Mouse (Mus musculus) heart, postnatal 10 days (tissue): ENCODE measurements around the gene Gcm2. TPM values are rescaled to one million over a fixed set of nuclear protein-coding genes. Genes with fewer than 3 reads are reported as not detected.

ENCODE experiments used
- DNase-seq, 2 experiments: peaks; one replicate each; pipeline ENCODE4 v3.0.0; 2021
- intact Hi-C: fragments of 180-260 bp; cut with DNase I; formaldehyde crosslinking; loops from one replicate; pipeline ENCODE4 v1.15.1; 2025
- total RNA-seq, 2 experiments: library from RNA; stranded (reverse); gene quantifications; 2 replicates each; pipeline ENCODE4 v1.2.3; 2021

Gcm2 gene
- total RNA-seq, 2 experiments from 2014 or later, result not detected

- intact Hi-C loops, result loop anchor here (2.0 to 5.0 kb wide), 2 partner anchors 154 to 242 kb away; no protein-coding TSS in a partner anchor
- DNase-seq, result no peak
These were observed 26.3 kb downstream of the Gcm2 start for GRCm38 (mm10) chr13:41084521-41084920.

GRCm38 (mm10) chr13:41080700-41081099 lies 30.1 kb downstream of the Gcm2 start:
- intact Hi-C loops, result loop anchor here (5.0 kb wide), 1 partner anchor 238 kb away; no protein-coding TSS in a partner anchor
- no peak for DNase-seq

DNA sequence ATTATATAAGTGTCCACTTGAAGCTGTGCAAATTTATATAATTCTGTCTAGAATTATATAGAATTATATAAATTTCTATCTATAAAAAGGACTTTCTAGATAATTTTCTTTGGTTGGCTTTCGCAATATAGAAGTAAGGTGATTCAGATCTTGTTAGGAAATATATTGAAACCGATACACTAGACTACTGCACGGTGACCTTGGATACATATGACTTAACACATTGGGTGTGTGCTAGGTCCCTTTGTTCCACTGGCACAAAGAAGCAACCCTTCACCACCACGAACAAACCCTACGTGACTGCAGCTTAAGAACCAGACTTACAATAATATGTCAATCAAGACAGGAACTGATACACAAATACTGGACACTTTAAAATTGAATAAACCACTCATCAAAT lies 31.0 kb downstream of the Gcm2 start:
- intact Hi-C loops, result loop anchor here (5.0 kb wide), 1 partner anchor 238 kb away; no protein-coding TSS in a partner anchor

GRCm38 (mm10) chr13:41079421-41079780 lies 31.4 kb downstream of the Gcm2 start, which contains the start of gene Mak:
TSS of gene Mak (minus strand) at chr13:41079706.
- peak; percentile 18 to 39 for DNase-seq
- intact Hi-C loops, result no loop called here

More for the DNA sequence above, 31.0 kb downstream of the Gcm2 start:
- DNase-seq, result no peak

- intact Hi-C loops, result no loop called here
- no peak for DNase-seq
These were observed 32.0 kb downstream of the Gcm2 start for GRCm38 (mm10) chr13:41078690-41079420.

GRCm38 (mm10) chr13:41077921-41078320 lies 32.9 kb downstream of the Gcm2 start:
- intact Hi-C loops, result no loop called here
- DNase-seq, result no peak

DNA sequence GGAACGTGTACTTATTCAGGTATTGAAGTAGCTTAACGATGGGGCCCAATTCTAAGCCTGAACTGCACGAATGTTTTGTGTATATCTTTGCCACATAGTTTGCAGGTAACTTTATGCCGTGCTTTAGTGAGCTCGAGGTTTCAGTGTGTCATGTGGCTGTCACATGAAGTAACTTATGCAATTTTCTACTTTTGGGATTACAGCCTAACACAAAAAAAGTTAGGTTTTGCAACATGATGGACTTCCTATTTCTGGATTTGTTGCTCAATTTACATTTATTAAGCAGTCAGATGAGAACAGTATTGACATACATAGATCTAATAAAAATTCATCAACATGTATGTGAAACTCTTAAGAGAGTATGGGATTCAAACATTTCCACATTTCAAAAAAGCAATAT lies 37.0 kb downstream of the Gcm2 start:
- DNase-seq, result no peak
- intact Hi-C loops, result no loop called here

GRCm38 (mm10) chr13:41071617-41072016 lies 39.2 kb downstream of the Gcm2 start:
- DNase-seq, result no peak
- intact Hi-C loops, result no loop called here

- DNase-seq, result no peak
- intact Hi-C loops, result no loop called here
These were observed 43.2 kb downstream of the Gcm2 start for GRCm38 (mm10) chr13:41067618-41068017.

GRCm38 (mm10) chr13:41051965-41052364 lies 58.9 kb downstream of the Gcm2 start:
- no peak for DNase-seq
- intact Hi-C loops, result no loop called here

Other genes starting within 250 kb of the Gcm2 start
- gene Pak1ip1, start 110.0 kb downstream of the Gcm2 start, total RNA-seq, result 10 to 100 TPM; 30.2 to 33.4 TPM
- gene Tmem14c, start 94.7 kb downstream of the Gcm2 start, total RNA-seq, result 100 to 1,000 TPM; 193 to 203 TPM
- not detected for gene Mak, start 31.3 kb downstream of the Gcm2 start, total RNA-seq
- not detected for gene Sycp2l, start 3.3 kb upstream of the Gcm2 start, total RNA-seq
- under 1 TPM; 0.31 to 0.50 TPM for gene Elovl2, start 109.4 kb upstream of the Gcm2 start, total RNA-seq
- 10 to 100 TPM; 19.8 to 21.9 TPM for gene Smim13, start 138.8 kb upstream of the Gcm2 start, total RNA-seq
- gene Gm17364, start 162.9 kb upstream of the Gcm2 start, total RNA-seq, result not detected